Mouse (Mus musculus) lung, adult 18-20 months (tissue): ENCODE data around the gene Hcrtr1.

ENCODE experiments used
- DNase-seq, 2 experiments: peaks; one replicate each; pipeline ENCODE4 v3.0.0; 2022; ENCODE audit warnings: mixed read lengths in 2 of 2

Gene Hcrtr1

GRCm38 (mm10) chr4:130167814-130168213 lies 28.7 kb upstream of the Hcrtr1 start:
- DNase-seq: peak; percentile 64 to 72

GRCm38 (mm10) chr4:130167321-130167720 lies 28.2 kb upstream of the Hcrtr1 start:
- peak in 1 of 2 experiments; percentile 36 for DNase-seq

- DNase-seq: peak in 1 of 2 experiments; percentile 31
These were observed 27.4 kb upstream of the Hcrtr1 start for GRCm38 (mm10) chr4:130166592-130166991.

- no peak for DNase-seq
These were observed 26.9 kb upstream of the Hcrtr1 start for GRCm38 (mm10) chr4:130166061-130166460.

- DNase-seq: no peak
These were observed 25.0 kb upstream of the Hcrtr1 start for GRCm38 (mm10) chr4:130164121-130164520.

GRCm38 (mm10) chr4:130163391-130163861 lies 24.3 kb upstream of the Hcrtr1 start:
- DNase-seq: peak; percentile 73 to 83

- no peak for DNase-seq
These were observed 22.2 kb upstream of the Hcrtr1 start for GRCm38 (mm10) chr4:130161349-130161748.

- no peak for DNase-seq
These were observed 17.7 kb upstream of the Hcrtr1 start for GRCm38 (mm10) chr4:130156812-130157371.

GRCm38 (mm10) chr4:130154250-130154649 lies 15.1 kb upstream of the Hcrtr1 start:
- no peak for DNase-seq

GRCm38 (mm10) chr4:130148405-130148804 lies 9.2 kb upstream of the Hcrtr1 start:
- no peak for DNase-seq

- no peak for DNase-seq
These were observed 2.6 kb upstream of the Hcrtr1 start for GRCm38 (mm10) chr4:130141786-130142185.

- no peak for DNase-seq
These were observed 1.8 kb upstream of the Hcrtr1 start for GRCm38 (mm10) chr4:130140992-130141402.

GRCm38 (mm10) chr4:130138441-130139213 lies 532 bp downstream of the Hcrtr1 start:
- peak; percentile 60 to 75 for DNase-seq

- no peak for DNase-seq
These were observed 5.8 kb downstream of the Hcrtr1 start for GRCm38 (mm10) chr4:130133399-130133798.

GRCm38 (mm10) chr4:130131448-130132105 lies 7.6 kb downstream of the Hcrtr1 start:
- no peak for DNase-seq

- DNase-seq: no peak
These were observed 8.4 kb downstream of the Hcrtr1 start for GRCm38 (mm10) chr4:130130641-130131350.

- DNase-seq: no peak
These were observed 9.1 kb downstream of the Hcrtr1 start for GRCm38 (mm10) chr4:130130082-130130481.

- DNase-seq: no peak
These were observed 10.3 kb downstream of the Hcrtr1 start for GRCm38 (mm10) chr4:130128907-130129306.

- no peak for DNase-seq
These were observed 13.2 kb downstream of the Hcrtr1 start for GRCm38 (mm10) chr4:130125935-130126334.

- DNase-seq: peak; percentile 58 to 85
These were observed 14.0 kb downstream of the Hcrtr1 start for GRCm38 (mm10) chr4:130125164-130125563.

GRCm38 (mm10) chr4:130124110-130124509 lies 15.0 kb downstream of the Hcrtr1 start:
- peak; percentile 83 to 87 for DNase-seq

GRCm38 (mm10) chr4:130123020-130123419 lies 16.1 kb downstream of the Hcrtr1 start:
- DNase-seq: no peak

GRCm38 (mm10) chr4:130121560-130121959 lies 17.6 kb downstream of the Hcrtr1 start:
- DNase-seq: peak; percentile 54 to 76
